Mouse (Mus musculus) neural tube, embryonic 13.5 days (tissue): ENCODE results near the gene Ctr9. TPM values are rescaled to one million over a fixed set of nuclear protein-coding genes. Genes with fewer than 3 reads are reported as not detected.
A peak's percentile ranks its signal among the peaks of the same experiment; 100 is the strongest.

Experiments used
- ATAC-seq: fragments of 200-750 bp; cut with Nextera tagmentation; 2 replicates; pipeline ENCODE4 v1.8.0; 2017; ENCODE audit warnings: low read depth, mild to moderate bottlenecking, moderate TSS enrichment, moderate library complexity
- H3K27ac ChIP-seq: fragments of 300-500 bp; sonication (generic); replicated peaks from 2 replicates; pipeline ENCODE4 v1.5.1; 2015; ENCODE audit warnings: moderate library complexity, mild to moderate bottlenecking, inconsistent platforms
- H3K27me3 ChIP-seq: fragments of 300-500 bp; sonication (generic); 2 replicates; pipeline ENCODE4 v1.6.1; 2015; ENCODE audit warnings: mild to moderate bottlenecking, inconsistent platforms
- H3K36me3 ChIP-seq: fragments of 300-500 bp; sonication (generic); 2 replicates; pipeline ENCODE4 v1.6.1; 2015; ENCODE audit warnings: mild to moderate bottlenecking, inconsistent platforms
- H3K4me1 ChIP-seq: fragments of 300-500 bp; sonication (generic); replicated peaks from 2 replicates; pipeline ENCODE4 v1.6.1; 2015; ENCODE audit warnings: inconsistent platforms
- H3K4me2 ChIP-seq: fragments of 300-500 bp; sonication (generic); 2 replicates; pipeline ENCODE4 v1.6.1; 2015; ENCODE audit warnings: inconsistent platforms, mild to moderate bottlenecking, moderate library complexity
- H3K4me3 ChIP-seq: fragments of 300-500 bp; sonication (generic); 2 replicates; pipeline ENCODE4 v1.5.1; 2015; ENCODE audit warnings: mild to moderate bottlenecking, inconsistent platforms
- H3K9ac ChIP-seq: fragments of 300-500 bp; sonication (generic); 2 replicates; pipeline ENCODE4 v1.6.1; 2015; ENCODE audit warnings: moderate library complexity, mild to moderate bottlenecking, inconsistent platforms
- H3K9me3 ChIP-seq: fragments of 300-500 bp; sonication (generic); 2 replicates; pipeline ENCODE4 v1.6.1; 2016; ENCODE audit warnings: inconsistent platforms
- WGBS: fragments of 180-500 bp; shearing (Covaris S2); methylation state at CpG from one replicate; pipeline ENCODE4 v1.1.7; 2015; 5-methylcytosine and 5-hydroxymethylcytosine counted together
- polyA plus RNA-seq: library from polyadenylated mRNA; unstranded; fragments of >200 nt; fragmentation: Nextera tagmentation; extraction: Ambion mirVana; gene quantifications from 2 replicates; pipeline ENCODE4 v1.2.1, GENCODE M21; 2015

Gene Ctr9
- polyA plus RNA-seq, 1 experiment from 2014 or later, result 87.8 TPM

DNA sequence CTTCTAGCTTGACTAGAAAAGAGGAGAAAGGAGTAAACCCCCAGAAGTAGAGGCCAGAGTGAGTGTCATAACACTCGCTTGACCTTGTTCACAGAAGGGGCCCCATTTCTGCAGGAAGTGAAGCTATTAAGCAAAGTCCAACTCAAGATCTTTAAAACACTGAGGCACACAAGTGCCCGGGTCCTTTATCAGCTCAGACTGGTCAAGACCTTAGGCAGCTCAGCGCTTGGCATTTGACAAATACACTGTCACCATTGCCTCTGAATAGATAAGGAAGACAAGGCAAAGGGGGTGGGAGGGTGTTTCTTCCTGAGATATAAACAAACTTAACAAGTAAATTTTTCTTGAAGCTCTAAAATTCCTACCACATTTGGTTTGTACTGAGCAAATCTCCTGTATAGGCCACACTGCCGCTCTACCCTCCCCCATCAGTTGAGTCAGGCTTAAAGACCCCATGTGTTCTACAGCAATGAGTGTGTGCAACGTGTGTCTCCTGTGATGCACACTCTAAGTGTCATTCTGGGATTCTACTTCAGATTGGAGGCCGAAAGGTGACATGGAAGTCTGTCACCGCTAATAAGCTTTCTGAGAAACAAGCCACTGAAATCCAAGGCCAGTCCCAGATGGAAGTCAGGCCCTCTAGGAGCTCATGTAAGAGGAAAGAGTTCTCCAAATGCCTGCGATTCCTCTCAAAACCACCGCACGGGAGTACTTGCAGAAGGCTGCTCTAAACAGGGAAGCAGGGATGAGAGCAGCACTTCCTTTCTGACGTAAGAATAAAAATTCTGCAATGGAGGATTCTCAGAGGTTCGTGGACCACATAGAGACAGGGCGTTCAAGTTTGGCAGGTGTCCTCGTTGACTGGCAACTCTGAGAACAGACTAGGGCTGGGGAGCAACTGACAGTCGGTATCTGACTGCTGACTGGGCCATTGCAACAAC is 29.6 kb upstream of the Ctr9 start:
- Histone ChIP-seq H3K9me3 (no peaks in the 10 kb centered on the region), H3K27ac (no peak overlapping the region), H3K4me1 (no peaks in the 10 kb centered on the region), H3K36me3 (no peaks in the 10 kb centered on the region), H3K9ac (no peak overlapping the region), H3K27me3 (no peaks in the 10 kb centered on the region), H3K4me3 (no peak overlapping the region), H3K4me2 (no peak overlapping the region)
- 86% methylated on average over 15 of the region's 15 CpGs for WGBS
- ATAC-seq, result no peak

DNA sequence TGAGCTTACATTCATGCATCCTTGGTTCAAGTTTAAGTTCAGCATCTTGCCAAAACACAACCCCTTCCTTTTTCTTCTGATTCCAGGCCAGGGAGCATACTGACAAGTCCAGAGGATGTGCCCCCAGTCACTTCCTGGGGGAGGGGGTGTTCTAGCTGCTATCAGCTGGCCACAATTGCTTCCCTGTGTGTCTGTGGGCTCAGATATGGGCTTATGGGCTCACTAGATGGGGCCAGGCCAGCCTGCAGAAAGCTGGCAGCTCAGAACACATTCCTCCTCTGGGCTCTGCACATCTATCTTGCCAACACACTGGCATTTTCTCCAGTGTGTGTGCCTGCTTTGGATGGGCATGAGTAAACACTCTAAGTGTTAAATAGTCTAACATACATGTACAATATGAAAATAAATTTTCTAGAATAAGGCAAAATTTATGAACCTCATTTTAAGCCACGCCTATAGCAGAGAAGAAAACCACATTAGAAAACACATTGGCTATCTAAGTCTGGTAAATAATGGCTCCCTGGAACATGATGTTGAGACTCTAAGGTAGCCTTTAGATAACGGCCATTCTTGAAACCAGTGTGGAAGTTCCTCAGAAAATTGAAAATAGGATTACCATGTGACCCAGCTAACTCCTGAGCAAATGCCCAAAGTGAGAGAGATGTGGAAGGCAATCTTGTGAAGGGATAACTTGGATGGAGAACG is 24.5 kb upstream of the Ctr9 start:
- H3K4me3 ChIP-seq, result no peak overlapping the region
- no peaks in the 10 kb centered on the region for H3K27me3 ChIP-seq
- WGBS, result 91% methylated on average over 3 of the region's 3 CpGs
- H3K36me3 ChIP-seq, result no peaks in the 10 kb centered on the region
- no peaks in the 10 kb centered on the region for H3K9me3 ChIP-seq
- no peak overlapping the region for H3K9ac ChIP-seq
- H3K4me1 ChIP-seq, result no peaks in the 10 kb centered on the region
- H3K4me2 ChIP-seq, result no peak overlapping the region
- H3K27ac ChIP-seq, result no peak overlapping the region
- ATAC-seq, result no peak

DNA sequence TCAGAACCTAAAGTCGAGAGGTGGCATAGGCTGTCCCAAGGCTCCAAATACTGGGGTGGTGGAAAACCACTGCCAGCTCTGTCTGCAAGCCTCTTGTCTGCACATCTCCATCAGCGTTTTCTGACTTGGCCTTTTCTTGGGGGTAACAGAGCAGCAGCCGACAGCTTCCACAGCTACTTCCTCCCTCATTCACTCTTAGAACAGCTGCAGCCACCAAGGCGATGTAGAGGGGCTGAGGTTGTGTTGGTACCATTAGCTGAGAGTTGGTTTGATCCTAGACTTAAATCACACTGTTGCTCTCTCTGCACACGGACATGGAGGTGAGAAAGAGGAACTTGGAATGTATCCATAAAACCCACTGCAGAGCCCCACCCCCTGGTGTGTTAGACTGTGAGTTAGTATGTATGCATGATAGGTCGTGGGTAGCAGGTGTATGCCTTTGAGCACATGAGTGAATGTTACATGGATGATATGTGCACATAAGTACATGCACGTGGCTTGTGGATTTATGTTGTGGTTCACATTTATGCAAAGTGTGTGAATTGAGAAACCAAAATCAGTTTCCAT is 14.6 kb upstream of the Ctr9 start:
- Histone ChIP-seq H3K4me3 (no peak overlapping the region), H3K9me3 (no peaks in the 10 kb centered on the region), H3K4me1 (no peaks in the 10 kb centered on the region), H3K36me3 (no peaks in the 10 kb centered on the region), H3K9ac (no peak overlapping the region), H3K27ac (no peak overlapping the region), H3K4me2 (no peak overlapping the region), H3K27me3 (no peaks in the 10 kb centered on the region)
- WGBS, result 73% methylated on average over 7 of the region's 7 CpGs
- no peak for ATAC-seq

DNA sequence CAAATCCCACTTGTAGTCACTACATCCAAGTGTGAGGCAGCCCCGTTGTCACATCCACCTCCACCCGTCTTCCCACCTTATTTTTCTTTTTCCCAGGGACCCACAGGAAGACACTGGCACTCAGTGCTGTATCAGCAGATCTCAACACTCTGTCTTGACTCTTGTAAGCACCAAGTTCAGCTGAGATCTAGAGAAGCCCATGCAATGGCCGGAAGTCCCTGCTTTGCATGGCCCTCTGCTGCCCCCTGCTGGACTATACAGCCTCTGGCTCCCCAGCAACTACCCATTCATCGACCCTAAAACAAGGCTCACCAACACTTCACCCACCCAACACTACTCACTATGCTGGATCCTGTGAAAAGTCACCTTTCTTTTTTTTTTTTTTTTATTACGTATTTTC is 13.9 kb upstream of the Ctr9 start:
- Histone ChIP-seq H3K36me3 (no peaks in the 10 kb centered on the region), H3K4me2 (no peak overlapping the region), H3K4me1 (no peaks in the 10 kb centered on the region), H3K4me3 (no peak overlapping the region), H3K27me3 (no peaks in the 10 kb centered on the region), H3K9ac (no peak overlapping the region), H3K9me3 (no peaks in the 10 kb centered on the region), H3K27ac (no peak overlapping the region)
- 34% methylated on average over 5 of the region's 5 CpGs for WGBS
- ATAC-seq, result peak; percentile 84

DNA sequence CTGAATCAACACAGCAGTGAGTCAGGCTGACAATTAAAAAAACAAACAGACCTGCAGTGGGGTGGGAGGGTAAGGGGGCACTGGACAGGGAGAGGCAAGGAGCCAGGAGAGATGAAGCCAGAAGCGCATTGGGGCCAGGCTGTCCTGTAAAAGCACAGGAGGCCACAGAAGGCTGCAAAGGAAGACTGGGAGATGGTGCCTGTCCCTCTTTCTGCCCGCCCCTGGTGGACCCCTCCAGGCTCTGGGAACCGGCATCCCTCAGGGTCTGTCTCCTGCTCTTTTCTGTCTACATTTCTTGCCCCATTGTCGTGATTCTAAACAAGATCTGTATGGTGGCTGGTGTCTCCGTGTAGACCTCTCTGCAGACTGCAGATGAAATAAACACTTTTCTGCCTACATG is 13.0 kb upstream of the Ctr9 start:
- Histone ChIP-seq H3K4me3 (no peak overlapping the region), H3K9ac (no peak overlapping the region), H3K4me1 (no peaks in the 10 kb centered on the region), H3K9me3 (no peaks in the 10 kb centered on the region), H3K27me3 (no peaks in the 10 kb centered on the region), H3K27ac (no peak overlapping the region), H3K36me3 (no peaks in the 10 kb centered on the region), H3K4me2 (no peak overlapping the region)
- WGBS, result 77% methylated on average over 5 of the region's 5 CpGs
- no peak for ATAC-seq

DNA sequence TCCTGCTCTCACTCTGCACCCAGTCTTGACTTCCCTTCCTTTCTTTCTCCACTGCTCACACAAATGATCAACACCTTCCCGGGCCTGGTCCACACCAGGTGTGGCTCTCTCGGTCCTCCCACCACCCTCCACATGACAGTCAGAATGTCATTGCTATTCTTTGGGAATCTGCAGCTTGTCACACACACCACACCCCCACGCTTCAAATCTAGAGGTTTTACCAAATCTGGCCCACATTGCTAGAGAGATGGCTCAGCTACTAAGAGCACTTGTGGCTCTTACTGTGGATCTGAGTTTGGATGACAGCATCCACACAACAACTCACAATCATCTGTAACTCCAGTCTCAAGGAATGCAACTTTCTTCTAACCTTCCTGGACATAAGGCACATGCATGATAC is 11.8 kb upstream of the Ctr9 start:
- no peaks in the 10 kb centered on the region for H3K4me1 ChIP-seq
- WGBS, result 91% methylated on average over 3 of the region's 3 CpGs
- no peak for ATAC-seq
- H3K4me2 ChIP-seq, result no peak overlapping the region
- no peak overlapping the region for H3K27ac ChIP-seq
- H3K9me3 ChIP-seq, result no peaks in the 10 kb centered on the region
- H3K36me3 ChIP-seq, result no peaks in the 10 kb centered on the region
- no peaks in the 10 kb centered on the region for H3K27me3 ChIP-seq
- no peak overlapping the region for H3K4me3 ChIP-seq
- H3K9ac ChIP-seq, result no peak overlapping the region

DNA sequence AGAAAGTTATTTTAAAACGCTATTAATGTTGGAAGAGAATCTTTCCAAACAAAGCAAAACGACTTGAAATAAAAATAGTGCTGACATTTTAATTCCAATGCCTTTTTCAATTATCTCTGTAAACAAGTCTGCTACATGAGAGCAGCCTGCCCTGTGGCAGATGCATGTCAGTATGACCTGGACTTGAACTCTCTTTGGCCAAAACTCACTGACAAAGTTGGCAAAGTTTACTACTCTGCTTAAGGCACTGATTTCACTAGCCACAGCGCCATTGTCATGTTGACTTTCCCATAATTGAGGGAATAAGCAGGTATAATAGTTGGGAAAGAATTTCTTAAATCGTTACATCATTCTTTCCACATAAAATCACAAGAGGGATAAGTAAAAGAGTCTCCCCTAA is 7.9 kb upstream of the Ctr9 start:
- Histone ChIP-seq H3K4me1 (peaks cover 7% of the 10 kb centered on the region), H3K9ac (no peak overlapping the region), H3K27me3 (no peaks in the 10 kb centered on the region), H3K4me3 (no peak overlapping the region), H3K4me2 (no peak overlapping the region), H3K36me3 (no peaks in the 10 kb centered on the region), H3K27ac (no peak overlapping the region), H3K9me3 (no peaks in the 10 kb centered on the region)
- WGBS, result 82% methylated on average over 4 of the region's 4 CpGs
- no peak for ATAC-seq

DNA sequence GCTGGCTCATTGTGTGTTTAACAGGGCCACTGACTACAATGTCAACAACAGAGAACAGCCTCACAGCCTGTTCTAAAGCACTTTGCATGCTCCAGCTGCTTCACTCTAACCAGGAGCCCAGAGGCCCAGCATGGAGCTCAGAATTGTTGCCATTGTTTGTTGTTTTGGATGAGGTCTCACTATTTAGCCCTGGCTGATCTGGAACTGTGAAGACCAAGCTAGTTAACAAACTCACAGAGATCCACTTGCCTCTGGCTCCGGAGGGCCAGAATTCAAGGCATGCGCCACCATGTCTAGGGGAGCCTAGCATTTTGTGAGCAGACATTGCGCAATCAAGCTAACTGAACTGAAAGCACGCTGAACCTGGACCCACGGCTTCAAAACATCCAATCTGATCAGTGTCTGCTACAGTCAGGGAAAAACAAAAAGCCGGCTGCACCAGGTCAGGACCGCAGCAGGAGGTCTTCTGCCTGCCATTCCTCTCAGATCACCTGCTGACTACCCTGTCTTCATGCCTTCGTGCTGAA is 4.6 kb upstream of the Ctr9 start:
- H3K36me3 ChIP-seq, result no peaks in the 10 kb centered on the region
- H3K9me3 ChIP-seq, result no peaks in the 10 kb centered on the region
- ATAC-seq, result no peak
- H3K27me3 ChIP-seq, result no peaks in the 10 kb centered on the region
- no peak overlapping the region for H3K4me3 ChIP-seq
- H3K9ac ChIP-seq, result no peak overlapping the region; the same call in 1 of the 2 replicates
- peaks cover 7% of the 10 kb centered on the region for H3K4me1 ChIP-seq
- 24% methylated on average over 8 of the region's 8 CpGs for WGBS
- no peak overlapping the region for H3K4me2 ChIP-seq
- no peak overlapping the region for H3K27ac ChIP-seq

DNA sequence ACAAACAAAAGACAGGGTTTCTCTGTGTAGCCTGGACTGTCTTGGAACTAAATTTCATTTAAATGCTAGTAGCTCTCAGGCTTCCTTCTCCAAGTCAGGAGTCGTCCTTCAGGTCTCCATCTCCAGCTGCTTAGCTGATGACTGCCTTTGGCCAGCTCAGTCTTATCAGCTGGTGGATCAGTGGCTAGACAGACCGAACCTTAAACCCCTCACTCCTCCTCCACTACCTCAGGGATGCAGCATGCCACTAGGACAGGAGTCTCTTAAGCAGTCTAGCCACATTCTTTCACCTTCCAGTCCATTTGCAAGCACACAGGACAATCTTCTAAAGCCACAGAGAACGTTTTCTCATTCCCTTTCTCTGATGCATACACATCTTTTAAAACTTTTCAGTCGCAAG is 3.8 kb upstream of the Ctr9 start:
- Histone ChIP-seq H3K36me3 (no peaks in the 10 kb centered on the region), H3K4me3 (no peak overlapping the region), H3K27ac (no peak overlapping the region), H3K9me3 (no peaks in the 10 kb centered on the region), H3K4me2 (no peak overlapping the region), H3K4me1 (peaks cover 14% of the 10 kb centered on the region), H3K9ac (no peak overlapping the region), H3K27me3 (no peaks in the 10 kb centered on the region)
- 83% methylated on average over 4 of the region's 4 CpGs for WGBS
- ATAC-seq, result no peak

DNA sequence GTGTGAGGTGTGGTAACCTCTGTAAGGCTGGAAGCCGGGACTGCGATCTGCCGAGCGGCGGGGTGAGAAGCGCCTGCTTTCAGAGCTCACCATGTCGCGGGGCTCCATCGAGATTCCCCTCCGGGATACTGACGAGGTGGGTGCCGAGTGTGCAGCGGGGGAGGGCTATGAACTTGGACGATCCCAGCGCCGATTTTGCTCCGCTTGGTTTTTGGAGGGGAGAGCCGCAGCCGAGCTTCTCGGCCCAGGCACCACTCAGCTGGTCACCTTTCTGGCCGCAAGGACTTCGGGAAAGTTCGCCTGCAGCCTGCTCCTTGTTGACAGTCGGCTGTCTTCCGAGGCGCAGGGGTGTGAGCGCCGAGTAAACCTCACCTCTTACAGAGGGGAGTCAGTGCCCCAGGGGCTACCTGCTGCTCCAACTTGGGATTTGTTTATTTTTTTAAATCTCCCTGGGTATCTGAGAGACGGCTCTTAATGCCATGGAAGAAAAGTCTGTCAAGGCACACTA is 349 bp downstream of the Ctr9 start:
- peak overlapping the region; percentile 95 for H3K27ac ChIP-seq
- ATAC-seq, result peak; percentile 57
- WGBS, result under 1% methylated on average over 29 of the region's 29 CpGs
- H3K4me2 ChIP-seq, result peak overlapping the region; percentile 91
- H3K9ac ChIP-seq, result peak overlapping the region; percentile 82
- no peaks in the 10 kb centered on the region for H3K27me3 ChIP-seq
- H3K36me3 ChIP-seq, result peaks cover 33% of the 10 kb centered on the region
- H3K4me1 ChIP-seq, result peaks cover 30% of the 10 kb centered on the region
- H3K4me3 ChIP-seq, result peak overlapping the region; percentile 94
- no peaks in the 10 kb centered on the region for H3K9me3 ChIP-seq

DNA sequence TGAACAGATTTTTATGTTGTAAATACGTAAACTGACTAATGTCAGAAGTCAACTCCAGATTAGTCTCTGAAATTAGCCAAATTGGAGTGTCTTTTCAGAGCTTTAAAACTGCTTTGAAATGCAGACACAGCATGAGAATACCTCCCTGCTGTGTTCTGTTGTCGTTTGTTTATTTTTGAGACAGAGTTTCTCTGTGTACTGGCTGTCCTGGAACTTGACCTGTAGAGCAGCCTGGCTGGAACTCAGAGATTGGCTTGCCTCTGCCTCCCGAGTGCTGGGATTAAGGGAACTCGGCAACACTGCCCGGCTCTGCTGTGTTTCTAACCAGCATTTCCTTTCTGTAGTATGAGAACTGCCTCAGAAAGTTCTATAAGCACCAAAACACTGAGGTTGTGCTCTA is 20.2 kb downstream of the Ctr9 start:
- Histone ChIP-seq H3K27me3 (no peaks in the 10 kb centered on the region), H3K9ac (no peak overlapping the region), H3K36me3 (peaks cover 100% of the 10 kb centered on the region), H3K4me3 (no peak overlapping the region), H3K9me3 (no peaks in the 10 kb centered on the region), H3K4me2 (no peak overlapping the region), H3K4me1 (no peaks in the 10 kb centered on the region), H3K27ac (no peak overlapping the region)
- ATAC-seq, result no peak
- 84% methylated on average over 5 of the region's 5 CpGs for WGBS
